In genomic region chr3:51386441-51387133, GRCm38 (mm10) we compare ENCODE assay signal across 14 mouse cellular contexts. TPM values are rescaled to one million over a fixed set of nuclear protein-coding genes. Genes with fewer than 3 reads are reported as not detected.
DNase-seq lines count a peak whose midpoint lies in the region.
"Had no signal": no experiment of that assay in that cellular context is flagged by ENCODE, and none has a peak within 500 bp of the region (broad histone marks: within the 10 kb centered on the region; RNA-seq: fewer than 3 reads in every experiment).

No protein-coding gene starts in this region.

- peak; percentile 70 for DNase-seq in adrenal gland, adult 2 months
- no peak for DNase-seq in adrenal gland, postnatal 25 days
- DNase-seq in kidney, postnatal 10 days: peak; percentile 47
- DNase-seq in kidney, adult 8-10 months: no peak
- peak; percentile 35 for DNase-seq in gastrocnemius, postnatal 25 days
- peak; percentile 73 for DNase-seq in retina, adult 2 months (ENCODE audit: low read depth, low spot score)
- DNase-seq in lung, postnatal 4 days: no peak
- DNase-seq in lung, adult 18-20 months: no peak
- DNase-seq: cerebellum, postnatal 14 days; kidney, postnatal 36 days; lung, embryonic 14.5 days; right cerebral cortex, postnatal 14 days; thymus, postnatal 14 days had no signal

RNA-seq across cellular contexts. Expression of gene Mgarp, which starts 10.0 kb away (rescaled TPM):
- total RNA-seq in adrenal gland, adult 2 months (2021): 1,000 to 10,000 TPM in 1 of 2 experiments, 100 to 1,000 TPM in 1; 689 to 1,037 TPM
- polyA plus RNA-seq in adrenal gland, adult 2 months (2012; rRNA removed): 297 and 312 TPM in 2 replicates
- 637 and 688 TPM in 2 replicates for total RNA-seq in adrenal gland, postnatal 25 days (2021)
- not detected for total RNA-seq in gastrocnemius, postnatal 25 days (2021)
- polyA plus RNA-seq: neural tube, embryonic 14.5 days had no signal

RNA-seq across cellular contexts. Expression of gene Ndufc1, which starts 22.2 kb away (rescaled TPM):
- total RNA-seq in adrenal gland, adult 2 months (2021): 100 to 1,000 TPM; 705 to 794 TPM
- polyA plus RNA-seq in adrenal gland, adult 2 months (2012; rRNA removed): 237 and 341 TPM in 2 replicates
- 716 and 732 TPM in 2 replicates for total RNA-seq in adrenal gland, postnatal 25 days (2021)
- total RNA-seq in gastrocnemius, postnatal 25 days (2021): 1,000 to 10,000 TPM; 1,156 to 1,193 TPM

RNA-seq across cellular contexts. Expression of gene Naa15, which starts 28.4 kb away (rescaled TPM):
- total RNA-seq in adrenal gland, adult 2 months (2021): 10 to 100 TPM; 39.5 to 63.8 TPM
- polyA plus RNA-seq in adrenal gland, adult 2 months (2012; rRNA removed): 0.46 and 0.59 TPM in 2 replicates
- total RNA-seq in adrenal gland, postnatal 25 days (2021): 56.0 and 65.8 TPM in 2 replicates
- 10 to 100 TPM; 39.6 to 48.4 TPM for total RNA-seq in gastrocnemius, postnatal 25 days (2021)

RNA-seq across cellular contexts. Expression of gene Elf2, which starts 46.1 kb away (rescaled TPM):
- total RNA-seq in adrenal gland, adult 2 months (2021): 10 to 100 TPM; 66.3 to 70.8 TPM
- polyA plus RNA-seq in adrenal gland, adult 2 months (2012; rRNA removed): 30.7 and 39.1 TPM in 2 replicates
- 84.4 and 88.0 TPM in 2 replicates for total RNA-seq in adrenal gland, postnatal 25 days (2021)
- 10 to 100 TPM; 44.3 to 46.1 TPM for total RNA-seq in gastrocnemius, postnatal 25 days (2021)

Comparison
In these comparisons a context has a peak if more than half of its experiments do, and no peak if none do; other contexts are left out.
1. DNase-seq: peak in adrenal gland, adult 2 months (single experiment), kidney, postnatal 10 days (single experiment), gastrocnemius, postnatal 25 days (single experiment) and retina, adult 2 months (single experiment); none in adrenal gland, postnatal 25 days (single experiment), kidney, adult 8-10 months (0 of 2), lung, postnatal 4 days (0 of 2) and lung, adult 18-20 months (0 of 2).
2. RNA of gene Mgarp, which starts 10.0 kb away (total RNA-seq): 689 to 1,037 TPM in adrenal gland, adult 2 months and 637 to 688 TPM in adrenal gland, postnatal 25 days; not detected in gastrocnemius, postnatal 25 days; every median in the first group is over 100 times any median in the second.